Mouse (Mus musculus) CH12.LX (cell line): ENCODE measurements around the gene Adamtsl4. TPM values are rescaled to one million over a fixed set of nuclear protein-coding genes. Genes with fewer than 3 reads are reported as not detected.

ENCODE experiments used
- DNase-seq: peaks from one replicate; pipeline ENCODE4 v3.0.0-alpha.2; 2013; ENCODE audit errors: extremely low read depth
- H3K27ac ChIP-seq: 2 replicates; pipeline ENCODE4 v1.5.1; 2012; ENCODE audit warnings: low read depth, mild to moderate bottlenecking, control low read depth, moderate library complexity; ENCODE audit not compliant: insufficient read depth
- H3K27me3 ChIP-seq: replicated peaks from 2 replicates; pipeline ENCODE3; 2012; ENCODE audit warnings: inconsistent platforms
- H3K36me3 ChIP-seq, 2 experiments: replicated peaks in 1 of 2; 2 replicates each; pipeline versions ENCODE3 to v1.6.1; 2012; ENCODE audit warnings: inconsistent platforms in 1 of 2, low read length in 1 of 2, mild to moderate bottlenecking in 1 of 2, mixed read lengths in 1 of 2, moderate library complexity in 1 of 2; ENCODE audit not compliant: control insufficient read depth in 1 of 2, insufficient read depth in 1 of 2
- H3K4me1 ChIP-seq, 2 experiments: 2 replicates each; pipeline ENCODE4 v1.6.1; 2012; ENCODE audit warnings: inconsistent platforms in 1 of 2, moderate library complexity in 1 of 2; ENCODE audit not compliant: insufficient read depth in 2 of 2, control insufficient read depth in 1 of 2
- H3K4me2 ChIP-seq: 2 replicates; pipeline ENCODE4 v1.6.1; 2012; ENCODE audit warnings: low read depth, mild to moderate bottlenecking, control low read depth; ENCODE audit not compliant: poor library complexity, insufficient read depth, severe bottlenecking
- H3K4me3 ChIP-seq, 3 experiments: fragments of 150-350 bp in 1 of 3; sonication (generic) in 1 of 3; replicated peaks in 1 of 3; 2 replicates each; pipeline versions ENCODE3 to v1.5.1; 2011 to 2012; ENCODE audit warnings: low read depth in 2 of 3, low read length in 2 of 3, mild to moderate bottlenecking in 2 of 3, moderate library complexity in 2 of 3, control low read depth in 1 of 3, improper control_type of control experiment in 1 of 3, inconsistent platforms in 1 of 3, mixed read lengths in 1 of 3; ENCODE audit not compliant: poor library complexity in 1 of 3
- H3K79me2 ChIP-seq: replicated peaks from 2 replicates; pipeline ENCODE4 v1.6.1; 2012; ENCODE audit warnings: mild to moderate bottlenecking, moderate library complexity; ENCODE audit not compliant: control insufficient read depth, poor library complexity, insufficient read depth, severe bottlenecking; ENCODE audit errors: extremely low read depth
- H3K9ac ChIP-seq: 2 replicates; pipeline ENCODE4 v1.6.1; 2012; ENCODE audit warnings: low read depth, mild to moderate bottlenecking, control low read depth, moderate library complexity; ENCODE audit not compliant: insufficient read depth
- H3K9me3 ChIP-seq: replicated peaks from 2 replicates; pipeline ENCODE3; 2012; ENCODE audit warnings: low read length, inconsistent platforms, mixed read lengths
- BHLHE40 ChIP-seq: IDR thresholded peaks from 2 replicates; pipeline ENCODE4 v1.6.1; 2011; ENCODE audit warnings: mild to moderate bottlenecking, low read depth, low read length, improper control_type of control experiment
- EP300 ChIP-seq: IDR thresholded peaks from 2 replicates; pipeline ENCODE4 v1.6.1; 2011; ENCODE audit warnings: low read length, improper control_type of control experiment
- GABPA ChIP-seq: IDR thresholded peaks from 2 replicates; pipeline ENCODE4 v1.6.1; 2012; ENCODE audit warnings: low read depth, low read length, improper control_type of control experiment, inconsistent platforms; ENCODE audit not compliant: insufficient replicate concordance
- JUN ChIP-seq: IDR thresholded peaks from 2 replicates; pipeline ENCODE4 v1.6.1; 2011; ENCODE audit warnings: low read depth, mild to moderate bottlenecking, low read length, improper control_type of control experiment, moderate library complexity; ENCODE audit not compliant: insufficient read depth
- KAT2A ChIP-seq: IDR thresholded peaks from 2 replicates; pipeline ENCODE4 v1.6.1; 2012; ENCODE audit warnings: low read length, improper control_type of control experiment, inconsistent platforms; ENCODE audit not compliant: insufficient replicate concordance
- MAFK ChIP-seq: IDR thresholded peaks from 2 replicates; pipeline ENCODE4 v1.6.1; 2011; ENCODE audit warnings: low read length, improper control_type of control experiment; ENCODE audit not compliant: insufficient replicate concordance
- MAZ ChIP-seq: IDR thresholded peaks from 2 replicates; pipeline ENCODE4 v1.6.1; 2012; ENCODE audit warnings: low read depth, mild to moderate bottlenecking, inconsistent platforms, low read length, improper control_type of control experiment, moderate library complexity
- MEF2A ChIP-seq: IDR thresholded peaks from 2 replicates; pipeline ENCODE4 v1.6.1; 2014; ENCODE audit warnings: low read depth, mild to moderate bottlenecking, inconsistent platforms, low read length, improper control_type of control experiment, borderline replicate concordance
- NRF1 ChIP-seq: IDR thresholded peaks from 2 replicates; pipeline ENCODE4 v1.6.1; 2014; ENCODE audit warnings: low read depth, mild to moderate bottlenecking, inconsistent platforms, low read length, improper control_type of control experiment, moderate library complexity
- PAX5 ChIP-seq: IDR thresholded peaks from 2 replicates; pipeline ENCODE4 v1.6.1; 2012; ENCODE audit warnings: low read length, inconsistent platforms, mixed read lengths
- POLR2AphosphoS2 ChIP-seq: IDR thresholded peaks from 2 replicates; pipeline ENCODE4 v1.6.1; 2011; ENCODE audit warnings: low read depth, low read length, improper control_type of control experiment
- RAD21 ChIP-seq: IDR thresholded peaks from 2 replicates; pipeline ENCODE4 v1.6.1; 2011; ENCODE audit warnings: low read depth, mild to moderate bottlenecking, low read length, improper control_type of control experiment, moderate library complexity
- USF2 ChIP-seq: conservative IDR thresholded peaks from 2 replicates; pipeline ENCODE4 v1.6.1; 2011; ENCODE audit warnings: low read depth, low read length, improper control_type of control experiment
- ZMIZ1 ChIP-seq: IDR thresholded peaks from 2 replicates; pipeline ENCODE4 v1.6.1; 2012; ENCODE audit warnings: low read depth, mild to moderate bottlenecking, inconsistent platforms, low read length, improper control_type of control experiment
- dilution Hi-C: fragments of 300-500 bp; cut with MboI; formaldehyde crosslinking; loops from 2 replicates; pipeline ENCODE4 v1.14.3; 2020; ENCODE audit warnings: low sequenced_read_pairs; ENCODE audit not compliant: extremely low pct_unique_long_range_greater_than_20kb, extremely low pct_ligation_motif_present
- in situ Hi-C: fragments of 300-500 bp; cut with MboI; formaldehyde crosslinking; loops from 3 replicates; pipeline ENCODE4 v1.14.3; 2019; ENCODE audit warnings: low sequenced_read_pairs, low pct_ligation_motif_present, low pct_unique_long_range_greater_than_20kb, mixed read lengths
- polyA plus RNA-seq: library from polyadenylated mRNA; unstranded; fragments of >175 nt; gene quantifications from 2 replicates; pipeline ENCODE4 v1.2.1, GENCODE M21; 2012; ENCODE audit warnings: low read depth; ENCODE audit not compliant: insufficient read length
- total RNA-seq, 2 experiments: library from RNA; depleted of rRNA; stranded (reverse); fragments of 300-350 nt in 1 of 2; fragments of >200 nt in 1 of 2; gene quantifications; 2 replicates each; pipeline ENCODE4 v1.2.3; 2012 to 2014

Gene Adamtsl4
- total and polyA plus RNA-seq, 3 experiments = 0.10 to 0.85 TPM; not detected in 1

GRCm38 (mm10) chr3:95700233-95700681 is 12.5 kb upstream of the Adamtsl4 start:
- no peak overlapping the region for H3K9ac ChIP-seq
- in situ Hi-C loops = no loop called here
- H3K4me3 ChIP-seq = no peak overlapping the region
- H3K4me1 ChIP-seq = peaks cover 2 to 19% of the 10 kb centered on the region in 2 experiments; a peak in 3 of 4 replicates
- no peak for DNase-seq
- no peaks in the 10 kb centered on the region for H3K79me2 ChIP-seq
- no peak for TF ChIP-seq KAT2A
- no peak for TF ChIP-seq GABPA
- H3K27me3 ChIP-seq = no peaks in the 10 kb centered on the region
- dilution Hi-C loops = no loop called here
- H3K9me3 ChIP-seq = no peaks in the 10 kb centered on the region
- H3K27ac ChIP-seq = no peak overlapping the region
- no peaks in the 10 kb centered on the region for H3K36me3 ChIP-seq
- no peak overlapping the region for H3K4me2 ChIP-seq

- Histone ChIP-seq H3K27me3 (no peaks in the 10 kb centered on the region), H3K9ac (no peak overlapping the region), H3K36me3 (no peaks in the 10 kb centered on the region), H3K4me3 (no peak overlapping the region), H3K9me3 (no peaks in the 10 kb centered on the region), H3K27ac (no peak overlapping the region), H3K4me2 (no peak overlapping the region), H3K4me1 (peaks cover 18 to 39% of the 10 kb centered on the region in 2 experiments), H3K79me2 (no peaks in the 10 kb centered on the region)
- dilution Hi-C loops (no loop called here), in situ Hi-C loops (no loop called here)
- no peak for TF ChIP-seq MAFK
- no peak for DNase-seq
Observed at GRCm38 (mm10) chr3:95698286-95698685, 10.6 kb upstream of the Adamtsl4 start.

- Histone ChIP-seq H3K36me3 (no peaks in the 10 kb centered on the region), H3K27ac (no peak overlapping the region), H3K4me3 (no peak overlapping the region), H3K9me3 (no peaks in the 10 kb centered on the region), H3K4me2 (no peak overlapping the region), H3K4me1 (peaks cover 19 to 52% of the 10 kb centered on the region in 2 experiments), H3K27me3 (no peaks in the 10 kb centered on the region), H3K9ac (no peak overlapping the region), H3K79me2 (no peaks in the 10 kb centered on the region)
- in situ Hi-C loops (no loop called here), dilution Hi-C loops (no loop called here)
- no peak for DNase-seq
- no peak for TF ChIP-seq USF2
- TF ChIP-seq EP300 = no peak
Observed at GRCm38 (mm10) chr3:95696360-95696759, 8.6 kb upstream of the Adamtsl4 start.

GRCm38 (mm10) chr3:95695796-95696195 is 8.1 kb upstream of the Adamtsl4 start:
- in situ Hi-C loops = no loop called here
- H3K4me2 ChIP-seq = no peak overlapping the region
- peaks cover 19 to 52% of the 10 kb centered on the region in 2 experiments for H3K4me1 ChIP-seq
- no peak overlapping the region for H3K4me3 ChIP-seq
- no peak overlapping the region for H3K9ac ChIP-seq
- TF ChIP-seq MAZ (no peak), RAD21 (no peak), POLR2AphosphoS2 (no peak), BHLHE40 (no peak), MEF2A (no peak), ZMIZ1 (no peak), EP300 (no peak), PAX5 (no peak), JUN (no peak), NRF1 (no peak)
- no peak overlapping the region for H3K27ac ChIP-seq
- H3K36me3 ChIP-seq = no peaks in the 10 kb centered on the region
- no peaks in the 10 kb centered on the region for H3K27me3 ChIP-seq
- H3K79me2 ChIP-seq = no peaks in the 10 kb centered on the region
- dilution Hi-C loops = no loop called here
- no peaks in the 10 kb centered on the region for H3K9me3 ChIP-seq
- DNase-seq = no peak
